Mouse (Mus musculus): Measurements from ENCODE around the gene Rps13. TPM values are rescaled to one million over a fixed set of nuclear protein-coding genes. Genes with fewer than 3 reads are reported as not detected.

Gene Rps13
- polyA plus RNA-seq, 1 experiment from 2014 or later = 829 TPM

- 49% methylated on average over 5 of the region's 5 CpGs for WGBS
- Histone ChIP-seq H3K27ac (peak overlapping the region; percentile 54; the same call in 1 of the 2 replicates), H3K36me3 (no peaks in the 10 kb centered on the region), H3K9ac (no peak overlapping the region), H3K4me2 (replicated peaks) (no peak overlapping the region), H3K4me1 (replicated peaks) (peaks cover 65% of the 10 kb centered on the region), H3K27me3 (replicated peaks) (no peaks in the 10 kb centered on the region), H3K4me3 (replicated peaks) (no peak overlapping the region), H3K9me3 (no peaks in the 10 kb centered on the region)
- ATAC-seq = no peak
These were observed 46.0 kb downstream of the Rps13 start for GRCm38 (mm10) chr7:116287959-116288358.

- Histone ChIP-seq H3K4me2 (replicated peaks) (peak overlapping the region; percentile 24), H3K9ac (no peak overlapping the region), H3K27ac (peak overlapping the region; percentile 54), H3K27me3 (replicated peaks) (no peaks in the 10 kb centered on the region), H3K4me1 (replicated peaks) (peaks cover 63% of the 10 kb centered on the region), H3K36me3 (no peaks in the 10 kb centered on the region), H3K9me3 (no peaks in the 10 kb centered on the region), H3K4me3 (replicated peaks) (no peak overlapping the region)
- 17% methylated on average over 11 of the region's 11 CpGs for WGBS
- peak; percentile 86 for ATAC-seq
These were observed 47.2 kb downstream of the Rps13 start for GRCm38 (mm10) chr7:116286611-116287355.

GRCm38 (mm10) chr7:116286173-116286572, 47.8 kb downstream of the Rps13 start:
- ATAC-seq = peak; percentile 35
- peak overlapping the region; percentile 54 for H3K27ac ChIP-seq
- no peaks in the 10 kb centered on the region for H3K36me3 ChIP-seq
- no peak overlapping the region for H3K4me3 ChIP-seq (replicated peaks)
- H3K27me3 ChIP-seq (replicated peaks) = no peaks in the 10 kb centered on the region
- no peaks in the 10 kb centered on the region for H3K9me3 ChIP-seq
- H3K4me1 ChIP-seq (replicated peaks) = peaks cover 63% of the 10 kb centered on the region
- H3K9ac ChIP-seq = no peak overlapping the region
- peak overlapping the region; percentile 24 for H3K4me2 ChIP-seq (replicated peaks)
- 49% methylated on average over 12 of the region's 12 CpGs for WGBS

- Histone ChIP-seq H3K27ac (no peak overlapping the region), H3K4me1 (replicated peaks) (peaks cover 62% of the 10 kb centered on the region), H3K36me3 (no peaks in the 10 kb centered on the region), H3K4me2 (replicated peaks) (no peak overlapping the region), H3K9ac (no peak overlapping the region), H3K9me3 (no peaks in the 10 kb centered on the region), H3K4me3 (replicated peaks) (no peak overlapping the region), H3K27me3 (replicated peaks) (no peaks in the 10 kb centered on the region)
- no peak for ATAC-seq
- WGBS = 54% methylated on average over 1 of the region's 1 CpGs
These were observed 48.8 kb downstream of the Rps13 start for GRCm38 (mm10) chr7:116285216-116285615.

GRCm38 (mm10) chr7:116282755-116283154, 51.2 kb downstream of the Rps13 start:
- WGBS = 45% methylated on average over 11 of the region's 11 CpGs
- Histone ChIP-seq H3K4me1 (replicated peaks) (peaks cover 42% of the 10 kb centered on the region), H3K4me3 (replicated peaks) (no peak overlapping the region), H3K4me2 (replicated peaks) (no peak overlapping the region), H3K27ac (no peak overlapping the region), H3K27me3 (replicated peaks) (no peaks in the 10 kb centered on the region), H3K9me3 (no peaks in the 10 kb centered on the region), H3K9ac (no peak overlapping the region), H3K36me3 (no peaks in the 10 kb centered on the region)
- no peak for ATAC-seq

Other genes with a start within 250 kb of the Rps13 start
- 0.44 and 0.62 TPM in 2 replicates for gene Gm4353, start 249.6 kb downstream of the Rps13 start, polyA plus RNA-seq (2015; fragmentation: Nextera tagmentation; extraction: Ambion mirVana)
- gene Plekha7, start 25.8 kb downstream of the Rps13 start, polyA plus RNA-seq (2015; fragmentation: Nextera tagmentation; extraction: Ambion mirVana) = 21.1 and 21.4 TPM in 2 replicates
- gene Pik3c2a, start 109.3 kb upstream of the Rps13 start, polyA plus RNA-seq (2015; fragmentation: Nextera tagmentation; extraction: Ambion mirVana) = 22.3 and 24.5 TPM in 2 replicates
- gene Nucb2, start 170.2 kb upstream of the Rps13 start, polyA plus RNA-seq (2015; fragmentation: Nextera tagmentation; extraction: Ambion mirVana) = 17.0 and 21.0 TPM in 2 replicates

All from intestine, embryonic 15.5 days (tissue).